Mouse (Mus musculus): ENCODE results near the gene Avp. TPM values are rescaled to one million over a fixed set of nuclear protein-coding genes. Genes with fewer than 3 reads are reported as not detected.
A peak's percentile ranks its signal among the peaks of the same experiment; 100 is the strongest.

Avp gene
- polyA plus RNA-seq, 1 experiment from 2014 or later: 0.54 TPM

- 77% methylated on average over 5 of the region's 5 CpGs for WGBS
- no peak overlapping the region for H3K27ac ChIP-seq (ENCODE audit: poor library complexity, severe bottlenecking)
- H3K9ac ChIP-seq: no peak overlapping the region
- H3K9me3 ChIP-seq (replicated peaks): peaks cover 5% of the 10 kb centered on the region
- H3K4me3 ChIP-seq: no peak overlapping the region
- no peak overlapping the region for H3K4me2 ChIP-seq
- peaks cover 70% of the 10 kb centered on the region for H3K27me3 ChIP-seq (replicated peaks)
- ATAC-seq (ENCODE audit: insufficient number of reproducible peaks, low FRiP score): no peak
- no peaks in the 10 kb centered on the region for H3K36me3 ChIP-seq
- H3K4me1 ChIP-seq (replicated peaks): peaks cover 22% of the 10 kb centered on the region
Observed at GRCm38 (mm10) chr2:130574960-130575359, 7.4 kb downstream of the Avp start.

GRCm38 (mm10) chr2:130569926-130570325 is 12.4 kb downstream of the Avp start:
- Histone ChIP-seq H3K4me1 (replicated peaks) (peaks cover 2% of the 10 kb centered on the region), H3K27me3 (replicated peaks) (peaks cover 22% of the 10 kb centered on the region), H3K27ac (ENCODE audit: poor library complexity, severe bottlenecking) (no peak overlapping the region), H3K9me3 (replicated peaks) (no peaks in the 10 kb centered on the region), H3K4me3 (no peak overlapping the region), H3K36me3 (peaks cover 21% of the 10 kb centered on the region), H3K9ac (no peak overlapping the region), H3K4me2 (no peak overlapping the region)
- ATAC-seq (ENCODE audit: insufficient number of reproducible peaks, low FRiP score): no peak

- ATAC-seq (ENCODE audit: insufficient number of reproducible peaks, low FRiP score): no peak
- 80% methylated on average over 4 of the region's 4 CpGs for whole genome bisulfite sequencing
- no peak overlapping the region for H3K4me2 ChIP-seq
- H3K4me3 ChIP-seq: no peak overlapping the region
- no peaks in the 10 kb centered on the region for H3K9me3 ChIP-seq (replicated peaks)
- peaks cover 10% of the 10 kb centered on the region for H3K4me1 ChIP-seq (replicated peaks)
- H3K27me3 ChIP-seq (replicated peaks): peaks cover 14% of the 10 kb centered on the region
- H3K36me3 ChIP-seq: peaks cover 22% of the 10 kb centered on the region
- no peak overlapping the region for H3K27ac ChIP-seq (ENCODE audit: poor library complexity, severe bottlenecking)
- no peak overlapping the region for H3K9ac ChIP-seq
Observed at GRCm38 (mm10) chr2:130568921-130569320, 13.4 kb downstream of the Avp start.

GRCm38 (mm10) chr2:130564983-130565382 is 17.4 kb downstream of the Avp start:
- Histone ChIP-seq H3K4me3 (peak overlapping the region; percentile 89), H3K27me3 (replicated peaks) (no peaks in the 10 kb centered on the region), H3K9me3 (replicated peaks) (no peaks in the 10 kb centered on the region), H3K4me1 (replicated peaks) (peaks cover 17% of the 10 kb centered on the region), H3K4me2 (peak overlapping the region; percentile 92), H3K36me3 (peaks cover 22% of the 10 kb centered on the region), H3K27ac (ENCODE audit: poor library complexity, severe bottlenecking) (no peak overlapping the region), H3K9ac (no peak overlapping the region; the same call in 1 of the 2 replicates)
- 86% methylated on average over 8 of the region's 8 CpGs for WGBS
- ATAC-seq (ENCODE audit: insufficient number of reproducible peaks, low FRiP score): no peak

GRCm38 (mm10) chr2:130564063-130564462 is 18.3 kb downstream of the Avp start:
- Histone ChIP-seq H3K4me1 (replicated peaks) (peaks cover 17% of the 10 kb centered on the region), H3K27me3 (replicated peaks) (no peaks in the 10 kb centered on the region), H3K4me2 (peak overlapping the region; percentile 92), H3K4me3 (peak overlapping the region; percentile 89), H3K27ac (ENCODE audit: poor library complexity, severe bottlenecking) (peak overlapping the region; percentile 49; the same call in 1 of the 2 replicates), H3K9ac (peak overlapping the region; percentile 87), H3K9me3 (replicated peaks) (no peaks in the 10 kb centered on the region), H3K36me3 (peaks cover 22% of the 10 kb centered on the region)
- peak; percentile 27 for ATAC-seq (ENCODE audit: insufficient number of reproducible peaks, low FRiP score)
- WGBS: under 1% methylated on average over 23 of the region's 23 CpGs

- under 1% methylated on average over 61 of the region's 61 CpGs for WGBS
- Histone ChIP-seq H3K9ac (peak within 1 kb of the TSS; percentile 87), H3K9me3 (replicated peaks) (no peaks in the 10 kb centered on the region), H3K4me2 (peak within 1 kb of the TSS; percentile 92), H3K4me1 (replicated peaks) (peaks cover 17% of the 10 kb centered on the region), H3K4me3 (peak within 1 kb of the TSS; percentile 89), H3K27ac (ENCODE audit: poor library complexity, severe bottlenecking) (peak within 1 kb of the TSS; percentile 67), H3K36me3 (peaks cover 25% of the 10 kb centered on the region), H3K27me3 (replicated peaks) (no peaks in the 10 kb centered on the region)
- peak; percentile 97 for ATAC-seq (ENCODE audit: insufficient number of reproducible peaks, low FRiP score)
Observed at GRCm38 (mm10) chr2:130563212-130564055, 18.9 kb downstream of the Avp start, which contains the start of gene Mrps26. Mrps26 (plus strand) TSS chr2:130563742.

GRCm38 (mm10) chr2:130558015-130558414 is 24.3 kb downstream of the Avp start:
- no peak for ATAC-seq (ENCODE audit: insufficient number of reproducible peaks, low FRiP score)
- Histone ChIP-seq H3K27ac (ENCODE audit: poor library complexity, severe bottlenecking) (no peak overlapping the region), H3K9ac (no peak overlapping the region), H3K9me3 (replicated peaks) (no peaks in the 10 kb centered on the region), H3K4me1 (replicated peaks) (peaks cover 5% of the 10 kb centered on the region), H3K4me3 (no peak overlapping the region), H3K27me3 (replicated peaks) (no peaks in the 10 kb centered on the region), H3K4me2 (no peak overlapping the region), H3K36me3 (peaks cover 50% of the 10 kb centered on the region)
- 63% methylated on average over 2 of the region's 2 CpGs for WGBS

- peaks cover 56% of the 10 kb centered on the region for H3K36me3 ChIP-seq
Observed at GRCm38 (mm10) chr2:130557462-130557861, 24.9 kb downstream of the Avp start.

GRCm38 (mm10) chr2:130556292-130556691 is 26.1 kb downstream of the Avp start:
- no peak for ATAC-seq (ENCODE audit: insufficient number of reproducible peaks, low FRiP score)
- H3K4me2 ChIP-seq: no peak overlapping the region
- H3K36me3 ChIP-seq: peaks cover 66% of the 10 kb centered on the region
- no peaks in the 10 kb centered on the region for H3K9me3 ChIP-seq (replicated peaks)
- no peak overlapping the region for H3K9ac ChIP-seq
- no peak overlapping the region for H3K4me3 ChIP-seq
- WGBS: 88% methylated on average over 1 of the region's 1 CpGs
- H3K27me3 ChIP-seq (replicated peaks): no peaks in the 10 kb centered on the region
- no peaks in the 10 kb centered on the region for H3K4me1 ChIP-seq (replicated peaks)
- no peak overlapping the region for H3K27ac ChIP-seq (ENCODE audit: poor library complexity, severe bottlenecking)

More at GRCm38 (mm10) chr2:130557462-130557861, 24.9 kb downstream of the Avp start:
- Histone ChIP-seq H3K27ac (ENCODE audit: poor library complexity, severe bottlenecking) (no peak overlapping the region), H3K27me3 (replicated peaks) (no peaks in the 10 kb centered on the region), H3K9ac (no peak overlapping the region), H3K4me3 (no peak overlapping the region), H3K4me1 (replicated peaks) (no peaks in the 10 kb centered on the region), H3K9me3 (replicated peaks) (no peaks in the 10 kb centered on the region), H3K4me2 (no peak overlapping the region)
- no peak for ATAC-seq (ENCODE audit: insufficient number of reproducible peaks, low FRiP score)
- 92% methylated on average over 2 of the region's 2 CpGs for WGBS

- Histone ChIP-seq H3K27ac (ENCODE audit: poor library complexity, severe bottlenecking) (no peak overlapping the region), H3K9ac (no peak overlapping the region), H3K27me3 (replicated peaks) (no peaks in the 10 kb centered on the region), H3K36me3 (peaks cover 75% of the 10 kb centered on the region), H3K4me2 (no peak overlapping the region), H3K9me3 (replicated peaks) (no peaks in the 10 kb centered on the region), H3K4me3 (no peak overlapping the region), H3K4me1 (replicated peaks) (no peaks in the 10 kb centered on the region)
- no peak for ATAC-seq (ENCODE audit: insufficient number of reproducible peaks, low FRiP score)
- 86% methylated on average over 7 of the region's 7 CpGs for WGBS
Observed at GRCm38 (mm10) chr2:130554841-130555240, 27.5 kb downstream of the Avp start.

- H3K9ac ChIP-seq: no peak overlapping the region
- H3K9me3 ChIP-seq (replicated peaks): no peaks in the 10 kb centered on the region
- no peak overlapping the region for H3K27ac ChIP-seq (ENCODE audit: poor library complexity, severe bottlenecking)
- 65% methylated on average over 8 of the region's 8 CpGs for WGBS
- peaks cover 5% of the 10 kb centered on the region; the same call in 1 of the 2 replicates for H3K4me1 ChIP-seq (replicated peaks)
- peaks cover 79% of the 10 kb centered on the region for H3K36me3 ChIP-seq
- no peak for ATAC-seq (ENCODE audit: insufficient number of reproducible peaks, low FRiP score)
- no peaks in the 10 kb centered on the region for H3K27me3 ChIP-seq (replicated peaks)
- no peak overlapping the region for H3K4me2 ChIP-seq
- H3K4me3 ChIP-seq: no peak overlapping the region
Observed at GRCm38 (mm10) chr2:130546957-130547356, 35.4 kb downstream of the Avp start.
